Mouse (Mus musculus) gastrocnemius, postnatal 10 days (tissue): ENCODE measurements around the gene Sbds. TPM values are rescaled to one million over a fixed set of nuclear protein-coding genes. Genes with fewer than 3 reads are reported as not detected.
"Not testable (repeated sequence)": the region's sequence is repeated elsewhere in the genome, so short reads cannot be mapped to it uniquely, and the experiment has no call there.

Experiments used
- DNase-seq: peaks from one replicate; pipeline ENCODE4 v3.0.0; 2021; ENCODE audit warnings: mixed read lengths
- total RNA-seq, 2 experiments: library from RNA; stranded (reverse); gene quantifications; 2 replicates each; pipeline ENCODE4 v1.2.3; 2021

Sbds gene
- total RNA-seq, 2 experiments from 2014 or later: 25.8 to 31.6 TPM

GRCm38 (mm10) chr5:130256678-130257271, 1.4 kb upstream of the Sbds start:
- DNase-seq: peak; percentile 89

- DNase-seq: not testable (repeated sequence)
These were observed 632 bp upstream of the Sbds start for GRCm38 (mm10) chr5:130255799-130256525.

GRCm38 (mm10) chr5:130254164-130255016, 940 bp downstream of the Sbds start:
- DNase-seq: no peak

GRCm38 (mm10) chr5:130247823-130248222, 7.5 kb downstream of the Sbds start:
- DNase-seq: no peak

- no peak for DNase-seq
These were observed 13.9 kb downstream of the Sbds start for GRCm38 (mm10) chr5:130241426-130241825.

- DNase-seq: no peak
These were observed 15.5 kb downstream of the Sbds start for GRCm38 (mm10) chr5:130239856-130240255.

- DNase-seq: no peak
These were observed 16.1 kb downstream of the Sbds start for GRCm38 (mm10) chr5:130239236-130239635.

- no peak for DNase-seq
These were observed 19.0 kb downstream of the Sbds start for GRCm38 (mm10) chr5:130236302-130236701.

GRCm38 (mm10) chr5:130228120-130228519, 27.2 kb downstream of the Sbds start:
- DNase-seq: no peak

- no peak for DNase-seq
These were observed 28.5 kb downstream of the Sbds start for GRCm38 (mm10) chr5:130226790-130227189.

- peak; percentile 95 for DNase-seq
These were observed 33.0 kb downstream of the Sbds start for GRCm38 (mm10) chr5:130222146-130223004.

GRCm38 (mm10) chr5:130221760-130222145, 33.6 kb downstream of the Sbds start:
- DNase-seq: no peak

- DNase-seq: no peak
These were observed 34.0 kb downstream of the Sbds start for GRCm38 (mm10) chr5:130221316-130221715.

GRCm38 (mm10) chr5:130218336-130218735, 37.0 kb downstream of the Sbds start:
- no peak for DNase-seq

- DNase-seq: no peak
These were observed 37.9 kb downstream of the Sbds start for GRCm38 (mm10) chr5:130217406-130217805.

GRCm38 (mm10) chr5:130216781-130217180, 38.5 kb downstream of the Sbds start, which contains the start of gene Tmem248:
TSS of gene Tmem248 (plus strand) at chr5:130217081.
- DNase-seq: no peak

- no peak for DNase-seq
These were observed 42.4 kb downstream of the Sbds start for GRCm38 (mm10) chr5:130212956-130213355.

- no peak for DNase-seq
These were observed 48.0 kb downstream of the Sbds start for GRCm38 (mm10) chr5:130207299-130207698.

- DNase-seq: no peak
These were observed 49.8 kb downstream of the Sbds start for GRCm38 (mm10) chr5:130205441-130206023.

GRCm38 (mm10) chr5:130204560-130204959, 50.8 kb downstream of the Sbds start:
- no peak for DNase-seq

GRCm38 (mm10) chr5:130203948-130204347, 51.4 kb downstream of the Sbds start:
- no peak for DNase-seq
